Mouse (Mus musculus) T-cell, adult 2 months (primary cell): ENCODE measurements at regions not wholly inside any gene's neighbourhood (a gene's known extent, or its start where the extent isn't known, plus 50 kb on each side); places are given as distances from the start of the nearest gene placed in this dataset.

ENCODE experiments used
- DNase-seq: peaks from one replicate; pipeline ENCODE4 v3.0.0; 2022; ENCODE audit warnings: low spot score

DNA sequence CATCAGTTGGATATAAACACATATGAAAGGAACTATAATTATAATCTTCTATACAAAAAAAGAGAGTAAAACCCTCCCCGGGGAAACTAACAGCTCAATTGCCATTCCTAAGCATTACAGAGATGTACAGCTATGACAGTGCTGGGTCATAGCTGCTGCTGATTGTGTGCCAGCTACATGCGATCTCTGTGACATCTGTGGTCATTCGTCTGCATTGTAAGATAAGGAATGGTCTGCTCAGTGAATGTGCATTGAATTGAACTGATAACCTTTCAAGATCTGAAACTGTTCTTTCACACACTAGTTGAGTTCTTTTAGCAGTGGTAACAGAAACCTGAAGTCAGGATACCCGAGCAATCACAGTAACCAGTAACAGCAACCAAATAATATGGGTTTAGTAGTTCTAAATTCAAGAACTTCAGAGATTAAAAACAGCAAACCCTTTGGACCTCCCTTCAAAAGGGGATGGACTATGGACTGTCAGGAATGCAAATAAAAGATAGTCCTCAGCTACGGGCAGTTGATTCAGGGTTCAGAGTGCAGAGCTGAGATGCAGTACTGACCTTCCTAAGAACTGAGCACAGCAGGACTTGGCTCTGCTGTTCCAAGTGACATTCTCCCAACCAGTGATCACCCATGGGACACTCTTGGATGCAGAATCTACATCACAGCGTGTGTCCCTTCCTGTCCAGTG lies 295.7 kb downstream of the Cd47 start:
- DNase-seq = no peak

DNA sequence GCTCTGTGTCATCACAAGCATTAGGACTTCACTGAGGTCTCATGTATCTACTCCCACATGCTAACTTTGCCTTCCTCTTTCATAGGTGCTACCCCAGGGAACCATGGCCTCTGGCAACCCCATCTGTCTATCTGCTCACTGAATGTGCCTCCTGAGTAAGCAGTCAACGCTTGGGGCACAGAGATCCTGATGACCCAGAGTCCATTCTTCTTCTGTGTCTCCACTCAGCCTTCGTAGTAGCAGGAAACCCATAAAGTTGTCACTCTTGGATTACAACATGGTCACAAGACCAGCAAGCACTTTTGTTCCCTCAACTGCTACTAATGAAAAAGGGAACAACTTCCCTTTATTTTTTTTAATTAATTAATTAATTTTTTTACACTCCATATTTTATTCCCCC lies 296.2 kb downstream of the Cd47 start:
- no peak for DNase-seq

DNA sequence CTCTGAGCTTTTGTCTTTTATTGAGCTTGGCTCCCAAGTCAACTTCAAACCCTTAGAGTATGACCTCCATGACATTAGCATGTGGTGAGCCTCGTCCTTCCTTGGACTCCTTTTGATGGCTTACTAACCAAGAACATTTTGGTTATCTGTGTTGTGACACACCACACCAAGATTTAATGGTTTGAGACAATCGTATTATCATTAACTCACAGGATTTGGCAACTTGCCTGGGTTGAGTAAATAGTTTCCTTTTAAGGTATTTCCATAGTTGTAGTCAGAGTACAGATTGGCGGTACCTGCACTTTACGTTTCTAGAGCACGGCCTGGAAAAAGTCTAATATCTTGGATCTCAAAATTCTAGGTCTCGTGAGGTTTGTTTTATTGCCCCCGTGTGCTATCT lies 303.0 kb downstream of the Cd47 start:
- no peak for DNase-seq

DNA sequence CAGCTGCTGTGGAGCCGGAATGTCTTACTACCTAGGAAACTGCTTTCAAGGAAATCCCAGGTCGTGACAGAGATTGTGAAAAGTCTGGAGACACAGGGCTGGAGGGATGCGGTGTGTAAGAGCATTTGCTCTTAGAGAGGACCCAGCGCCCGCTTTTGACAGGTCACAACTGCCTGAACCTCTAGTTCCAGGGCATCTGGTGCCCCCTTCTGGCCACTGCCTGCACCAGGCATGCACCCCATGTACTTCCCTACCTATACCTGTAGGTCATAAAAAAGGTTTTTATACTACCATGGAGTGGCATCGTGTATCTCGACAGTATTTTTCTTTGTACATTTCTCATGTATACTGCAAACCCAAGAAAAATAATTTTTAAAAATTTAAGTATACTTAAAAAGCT lies 314.0 kb downstream of the Bbx start:
- DNase-seq = peak; percentile 7

DNA sequence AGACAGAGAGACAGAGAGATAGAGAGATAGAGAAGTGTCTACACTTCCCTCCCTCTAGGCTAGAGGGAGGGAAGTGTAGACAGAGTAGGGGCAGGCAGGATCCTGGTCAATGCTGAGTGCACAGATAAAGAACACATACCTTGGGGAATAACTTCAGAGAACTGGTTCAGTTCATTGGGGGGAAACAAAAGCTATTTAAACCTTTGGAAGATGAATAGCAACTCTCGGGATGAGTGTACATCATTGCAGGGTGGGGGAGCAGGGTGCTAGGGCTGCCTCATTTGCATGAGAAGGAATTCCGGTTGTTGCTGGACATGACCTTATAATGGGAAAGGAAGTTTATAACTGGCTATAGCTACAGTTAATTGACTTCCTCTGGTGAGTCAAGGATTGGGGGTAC lies 309.7 kb downstream of the Bbx start:
- DNase-seq = no peak

DNA sequence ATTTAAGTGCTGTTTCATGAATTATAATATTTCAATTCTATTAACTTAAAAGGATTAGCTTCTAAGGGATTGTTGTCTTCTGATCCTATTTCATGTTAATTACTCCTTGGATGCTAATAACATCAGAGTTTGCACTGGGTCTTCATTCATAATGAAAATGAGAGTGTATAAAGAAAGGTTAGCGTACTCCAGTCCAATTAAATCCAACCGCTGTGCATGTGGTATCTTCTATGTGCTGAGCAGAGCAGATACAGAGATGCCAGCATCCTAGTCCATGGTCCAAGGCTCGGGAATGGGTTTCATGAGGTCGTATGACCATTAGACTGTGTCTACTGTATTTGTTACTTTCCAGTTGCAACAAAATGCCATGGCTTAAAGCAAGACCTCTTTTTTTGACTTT lies 307.5 kb downstream of the Bbx start:
- DNase-seq = no peak

DNA sequence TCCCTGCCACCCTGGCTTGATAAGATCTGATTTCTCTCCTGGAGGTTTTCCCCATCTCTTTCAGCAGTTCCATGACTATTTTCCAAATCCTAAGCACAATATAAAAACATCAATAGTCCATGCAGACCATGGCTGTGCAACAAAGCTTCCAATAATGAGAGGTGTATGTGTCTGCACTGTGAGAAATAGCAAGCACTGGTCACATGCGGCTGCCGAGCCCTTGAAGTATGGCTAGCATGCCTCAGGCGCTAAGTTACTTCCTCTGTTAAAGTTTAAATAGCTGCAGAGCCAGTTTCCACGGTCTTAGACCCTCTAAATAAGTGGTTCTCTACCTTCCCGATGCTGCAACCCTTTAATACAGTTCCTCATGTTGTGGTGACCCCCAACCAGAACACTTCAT lies 306.6 kb downstream of the Bbx start:
- no peak for DNase-seq

DNA sequence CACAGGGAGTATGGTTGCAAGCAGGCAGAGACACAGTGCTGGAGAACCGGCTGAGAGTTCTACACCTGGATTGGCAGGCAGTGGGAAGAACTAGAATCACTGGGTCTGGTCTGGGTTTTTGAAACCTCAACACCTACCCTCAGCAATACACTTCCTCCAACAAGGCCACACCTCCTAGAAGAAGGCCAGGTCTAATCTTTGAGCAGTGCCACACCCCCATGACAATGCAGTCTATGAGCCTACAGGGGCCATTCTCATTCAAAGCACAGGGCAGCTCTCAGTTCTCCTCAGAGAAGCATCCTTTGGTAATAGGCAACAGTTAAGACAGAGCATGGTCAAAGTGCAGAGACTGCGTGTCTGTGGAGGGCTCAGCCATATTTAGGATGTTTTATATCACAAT lies 300.8 kb downstream of the Bbx start:
- no peak for DNase-seq
